Mouse (Mus musculus) megakaryocyte, embryonic 14.5 days (primary cell): ENCODE results near the gene Heatr9.

Experiments used
- FLI1 ChIP-seq: IDR thresholded peaks from 2 replicates; pipeline ENCODE4 v1.6.1; 2012; ENCODE audit warnings: low read length, inconsistent platforms, mixed read lengths
- GATA1 ChIP-seq: IDR thresholded peaks from 3 replicates; pipeline ENCODE4 v1.6.1; 2012; ENCODE audit warnings: mixed read lengths, low read length, inconsistent platforms, borderline replicate concordance

DNA sequence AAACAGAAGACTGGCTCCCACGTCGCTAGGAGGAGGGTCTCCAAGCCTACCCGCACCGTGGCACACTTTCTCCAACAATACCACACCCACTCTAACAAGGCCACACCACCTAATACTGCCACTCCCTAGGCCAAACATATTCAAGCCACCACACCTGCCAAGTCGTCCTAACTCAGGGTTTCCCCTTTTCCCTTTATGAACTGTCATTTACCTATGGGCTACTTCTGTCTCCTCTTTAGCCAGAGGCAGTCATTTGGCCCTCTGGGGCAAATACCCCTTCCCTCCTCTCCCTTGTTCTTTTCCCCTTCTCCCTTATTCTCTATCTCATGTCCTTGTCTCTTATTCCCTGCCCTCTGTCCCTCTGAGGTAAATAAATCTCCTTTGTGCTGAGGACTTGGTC lies 29.7 kb upstream of the Heatr9 start:
- TF ChIP-seq GATA1 (no peak), FLI1 (no peak)
